Mouse (Mus musculus): Measurements from ENCODE around the gene Arid2.
A peak's percentile ranks its signal among the peaks of the same experiment; 100 is the strongest.

DNA sequence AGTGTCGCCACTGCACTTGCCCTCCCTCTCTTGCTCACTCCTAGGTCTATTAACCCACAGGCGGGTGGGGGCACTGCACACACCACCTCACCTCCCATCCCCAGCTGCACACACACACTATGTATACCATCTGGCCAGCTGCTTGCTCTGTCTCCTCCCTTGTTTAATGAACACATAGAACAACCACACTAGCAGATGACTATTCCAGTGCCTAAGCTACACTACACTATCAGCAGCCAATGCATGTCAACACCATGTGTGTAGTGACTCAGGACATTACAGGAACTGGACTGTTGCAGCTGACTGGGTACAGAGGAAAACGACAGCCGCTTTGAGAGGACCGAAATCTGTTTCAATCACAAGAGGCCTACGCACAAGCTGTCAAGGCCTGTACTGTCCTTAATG is 121.4 kb downstream of the Arid2 start:
- TF ChIP-seq CTCF (IDR thresholded peaks at IDR 0.05 in 2 of 3, conservative IDR thresholded peaks at IDR 0.05 in 1 of 3; ENCODE audit: control insufficient read depth in 1 of 3, insufficient read depth in 1 of 3, low read depth in 2 of 3, low read length in 3 of 3, poor library complexity in 1 of 3, severe bottlenecking in 1 of 3) (no peak), POLR2A (IDR thresholded peaks at IDR 0.05; ENCODE audit: control insufficient read depth in 1 of 2, insufficient read depth in 1 of 2, low read depth in 1 of 2, low read length in 2 of 2, poor library complexity in 1 of 2) (0 out of 4 replicates have a peak, but pooled peaks of 1 of the 2 experiments have one; percentile 5), HCFC1 (IDR thresholded peaks at IDR 0.05; ENCODE audit: low read depth, low read length) (no peak)

Data from MEL (cell line).